Mouse (Mus musculus): ENCODE results near the gene Smim4.
A peak's percentile ranks its signal among the peaks of the same experiment; 100 is the strongest.

Gene Smim4

DNA sequence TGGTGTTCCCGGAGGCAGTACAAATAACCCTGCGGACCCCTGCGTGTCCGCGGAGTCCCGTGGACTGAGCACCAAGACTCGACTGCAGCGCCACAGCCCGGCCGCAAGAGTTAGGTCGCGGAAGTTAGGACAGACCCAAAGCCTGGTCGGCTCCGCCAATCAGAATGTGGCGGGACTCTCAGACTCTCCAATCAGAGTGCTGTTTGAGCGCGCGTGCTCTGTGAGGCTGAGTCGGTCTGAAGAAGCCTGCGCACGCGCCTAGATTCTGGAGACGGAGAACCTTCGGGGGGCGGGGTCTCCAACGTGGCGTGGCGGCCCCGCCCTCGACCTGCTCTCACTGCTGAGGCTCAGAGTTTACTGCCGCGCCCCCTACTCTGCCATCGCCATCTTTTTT lies at the start of gene Smim4:
TSS of gene Smim4 (minus strand) at position 131 of the 394 bp plus-strand sequence.
- DNase-seq (ENCODE audit: low spot score in 2 of 2): peak; percentile 96 to 97

DNA sequence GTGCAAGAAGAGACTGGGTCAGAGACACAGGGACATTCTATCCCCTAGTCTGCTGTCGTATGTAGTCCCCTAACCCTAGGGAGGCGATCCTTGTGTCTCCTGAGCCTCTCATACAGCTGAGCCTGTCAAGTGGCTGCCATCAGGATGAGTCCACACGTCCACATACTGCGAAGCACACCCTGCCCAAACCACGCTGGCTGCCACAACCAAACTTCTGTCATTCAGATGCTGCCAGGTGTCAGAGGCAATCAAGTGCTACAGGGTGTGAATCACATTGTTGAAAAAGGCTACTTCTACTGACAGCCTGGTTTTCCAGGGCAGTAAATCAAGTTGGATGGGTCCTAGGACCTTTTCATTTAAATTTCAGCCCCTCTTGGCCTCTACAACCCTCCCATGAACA lies 49.0 kb upstream of the Smim4 start:
- no peak for DNase-seq (ENCODE audit: low spot score in 2 of 2)

DNA sequence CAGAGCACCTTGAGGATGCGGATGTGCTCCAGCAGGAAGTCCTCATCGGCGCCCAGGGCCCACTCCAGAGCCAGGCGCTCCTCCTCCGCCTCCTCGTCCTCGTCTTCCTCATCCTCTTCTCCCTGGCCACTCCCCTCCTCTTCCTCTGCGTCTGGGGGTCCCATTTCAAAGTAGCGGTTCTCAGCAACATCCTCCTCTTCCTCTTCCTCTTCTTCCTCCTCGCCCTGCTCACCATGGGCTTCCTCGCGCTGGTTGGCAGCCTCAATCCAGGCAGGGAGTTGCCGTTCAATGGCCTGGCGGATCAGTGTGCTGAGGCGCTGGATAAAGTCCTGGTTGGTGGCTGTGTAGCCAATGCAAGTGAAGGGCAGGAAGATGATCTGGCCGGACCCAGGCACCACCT lies 48.5 kb upstream of the Smim4 start:
- DNase-seq (ENCODE audit: low spot score in 2 of 2): no peak

- DNase-seq (ENCODE audit: low spot score in 2 of 2): no peak
These were observed 44.8 kb upstream of the Smim4 start for GRCm38 (mm10) chr14:31173537-31173936.

DNA sequence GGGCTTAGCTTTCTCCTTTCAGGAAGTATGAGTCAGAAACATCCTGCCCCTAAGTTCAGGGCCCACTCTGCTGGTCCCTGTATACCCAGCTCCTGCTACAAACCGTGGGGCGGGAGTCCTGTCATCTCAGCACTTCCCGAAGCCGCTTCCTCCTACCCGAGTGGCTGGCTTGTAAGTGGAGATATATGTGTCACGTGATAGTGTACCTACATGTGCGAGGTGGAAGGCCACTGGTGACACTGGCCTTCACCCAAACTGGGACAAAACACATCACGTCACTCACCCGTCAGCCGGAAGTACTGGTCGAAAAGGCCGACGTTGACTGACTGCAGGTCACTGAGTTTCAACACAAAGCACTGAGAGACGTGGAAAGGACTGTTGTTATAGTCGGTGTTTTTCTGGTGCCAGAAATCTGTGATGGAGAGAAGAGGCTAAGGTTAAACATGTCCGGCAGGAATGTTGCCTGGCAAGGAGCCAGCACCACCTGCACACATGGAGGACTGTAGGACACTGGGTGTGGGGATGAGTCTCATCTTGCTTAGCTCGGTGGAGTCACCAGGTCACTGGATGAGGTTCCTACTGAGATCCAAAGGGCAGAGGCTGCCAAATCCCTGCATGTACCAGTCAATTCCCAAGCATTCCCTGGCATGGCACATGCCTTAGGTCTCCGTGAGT lies 44.2 kb upstream of the Smim4 start:
- no peak for DNase-seq (ENCODE audit: low spot score in 2 of 2)

GRCm38 (mm10) chr14:31171821-31172220 lies 43.1 kb upstream of the Smim4 start:
- no peak for DNase-seq (ENCODE audit: low spot score in 2 of 2)

DNA sequence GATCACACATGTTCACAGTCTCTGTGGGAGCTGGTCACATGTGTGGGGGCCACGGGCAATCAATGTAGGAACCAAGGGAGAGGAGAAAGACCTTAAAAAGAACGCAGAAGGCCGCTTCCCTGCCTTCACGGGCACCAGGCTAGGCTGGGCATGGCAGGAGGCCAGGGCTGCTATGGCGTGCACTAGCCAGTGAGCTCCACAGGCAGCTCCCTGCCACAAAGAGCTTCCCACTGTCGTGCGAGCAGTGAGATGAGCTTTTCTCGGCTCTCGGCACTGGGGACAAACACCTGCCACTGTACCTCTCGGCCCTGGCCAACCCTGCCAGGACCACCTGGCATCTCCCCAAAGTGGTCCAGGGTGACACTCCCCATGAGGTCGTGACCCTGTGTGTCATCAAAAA lies 42.6 kb upstream of the Smim4 start:
- no peak for DNase-seq (ENCODE audit: low spot score in 2 of 2)

DNA sequence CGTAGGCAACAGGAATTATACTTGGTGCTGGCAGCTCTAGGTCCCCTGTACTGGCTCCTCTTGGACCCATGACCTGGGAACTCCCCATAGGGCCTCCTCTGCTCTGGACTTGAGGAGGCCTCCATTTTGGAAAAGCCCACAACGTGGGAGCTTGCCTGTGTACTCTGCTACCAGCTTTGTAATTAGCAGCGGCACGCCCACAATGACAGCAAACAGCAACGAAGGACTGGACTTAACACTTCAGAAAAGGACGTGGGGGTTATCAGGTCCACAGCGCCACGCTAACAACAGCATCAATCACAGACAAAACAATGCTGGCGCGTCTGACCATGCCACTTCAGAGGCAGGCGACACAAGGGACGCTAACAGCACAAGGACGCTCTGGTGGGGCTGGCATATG lies 42.2 kb upstream of the Smim4 start:
- no peak for DNase-seq (ENCODE audit: low spot score in 2 of 2)

- no peak for DNase-seq (ENCODE audit: low spot score in 2 of 2)
These were observed 40.8 kb upstream of the Smim4 start for GRCm38 (mm10) chr14:31169508-31169907.

GRCm38 (mm10) chr14:31168425-31168824 lies 39.7 kb upstream of the Smim4 start, which contains the start of gene Stab1:
Gene Stab1, minus strand, starts transcription at chr14:31168641.
- no peak for DNase-seq (ENCODE audit: low spot score in 2 of 2)

DNA sequence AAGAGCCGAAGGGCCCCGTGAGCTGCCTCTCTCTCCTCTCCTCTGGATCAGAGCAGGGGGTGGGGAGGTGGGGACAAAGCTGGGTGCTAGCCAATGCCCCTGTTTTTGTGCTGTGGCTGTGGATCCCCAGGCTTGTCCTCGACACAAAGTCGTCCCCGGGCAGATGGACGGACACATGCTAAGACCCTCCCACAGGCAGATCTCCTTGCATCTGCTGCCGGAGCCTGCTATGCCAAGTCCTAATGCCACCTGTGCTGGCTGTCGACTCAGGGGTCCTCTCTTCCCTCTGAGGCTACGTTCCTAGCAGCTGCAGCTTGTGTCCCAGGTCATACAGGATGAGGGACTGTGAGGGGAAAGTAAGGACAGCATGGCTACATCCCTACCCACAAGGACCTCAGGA lies 38.1 kb upstream of the Smim4 start:
- no peak for DNase-seq (ENCODE audit: low spot score in 2 of 2)

DNA sequence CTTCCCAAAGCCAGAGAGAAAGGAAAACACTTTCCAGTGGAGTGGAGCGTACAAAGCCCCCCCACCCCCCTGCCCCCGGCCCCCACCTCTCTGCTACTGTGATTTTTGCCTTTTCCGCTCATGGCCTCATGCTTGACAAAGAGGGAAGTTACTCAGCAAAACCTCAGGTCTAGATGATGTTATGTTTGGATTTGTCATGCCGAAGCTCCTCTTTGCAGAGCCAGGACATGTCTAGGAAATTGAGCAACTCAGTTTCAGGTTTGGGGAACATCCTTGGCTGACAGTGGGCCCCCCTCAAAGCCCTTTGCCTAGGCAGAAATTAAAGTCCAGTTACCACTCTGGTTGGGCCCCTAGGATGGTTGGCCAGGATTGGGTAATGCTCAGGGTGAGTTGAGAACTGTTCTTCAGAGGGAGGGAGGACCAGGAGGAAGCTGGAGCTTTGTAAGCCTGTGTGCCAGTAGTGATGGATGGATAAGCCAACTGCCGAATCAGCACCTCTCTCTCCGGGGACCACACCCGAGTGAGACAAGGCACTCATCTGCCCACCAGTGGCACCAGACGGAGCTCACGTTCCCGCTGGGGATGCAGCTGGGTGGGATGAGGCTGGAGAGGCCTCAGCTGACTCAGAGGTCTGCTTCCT lies 37.4 kb upstream of the Smim4 start:
- DNase-seq (ENCODE audit: low spot score in 2 of 2): no peak

GRCm38 (mm10) chr14:31165458-31165857 lies 36.7 kb upstream of the Smim4 start:
- no peak for DNase-seq (ENCODE audit: low spot score in 2 of 2)

GRCm38 (mm10) chr14:31165010-31165409 lies 36.3 kb upstream of the Smim4 start:
- no peak for DNase-seq (ENCODE audit: low spot score in 2 of 2)

DNA sequence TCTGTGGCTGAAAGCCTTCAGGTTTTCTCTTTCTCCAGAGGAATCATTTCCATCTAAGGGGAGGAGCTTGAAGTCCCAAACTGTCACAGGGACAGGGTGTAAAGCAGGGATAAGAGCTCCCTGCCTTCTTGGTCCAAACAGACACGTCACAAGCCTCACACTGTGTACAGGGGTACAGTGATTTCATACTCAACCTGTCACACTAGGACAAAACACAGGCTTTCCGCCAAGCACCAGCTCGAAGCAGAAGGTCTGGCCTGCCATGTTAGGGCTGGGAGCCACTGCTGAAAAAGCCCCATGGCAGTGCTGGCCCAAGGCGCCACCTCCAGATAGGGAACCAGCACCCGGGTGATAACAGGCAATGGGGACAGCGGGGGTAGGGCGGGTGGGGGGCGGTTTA lies 35.3 kb upstream of the Smim4 start:
- DNase-seq (ENCODE audit: low spot score in 2 of 2): no peak

GRCm38 (mm10) chr14:31161638-31162037 lies 32.9 kb upstream of the Smim4 start:
- DNase-seq (ENCODE audit: low spot score in 2 of 2): no peak

GRCm38 (mm10) chr14:31161191-31161590 lies 32.4 kb upstream of the Smim4 start:
- DNase-seq (ENCODE audit: low spot score in 2 of 2): no peak

GRCm38 (mm10) chr14:31160196-31161150 lies 31.7 kb upstream of the Smim4 start:
- DNase-seq (ENCODE audit: low spot score in 2 of 2): no peak

GRCm38 (mm10) chr14:31145694-31146093 lies 16.9 kb upstream of the Smim4 start:
- DNase-seq (ENCODE audit: low spot score in 2 of 2): no peak

- no peak for DNase-seq (ENCODE audit: low spot score in 2 of 2)
These were observed 12.3 kb upstream of the Smim4 start for GRCm38 (mm10) chr14:31141011-31141410.

GRCm38 (mm10) chr14:31140141-31140540 lies 11.4 kb upstream of the Smim4 start:
- DNase-seq (ENCODE audit: low spot score in 2 of 2): no peak

DNA sequence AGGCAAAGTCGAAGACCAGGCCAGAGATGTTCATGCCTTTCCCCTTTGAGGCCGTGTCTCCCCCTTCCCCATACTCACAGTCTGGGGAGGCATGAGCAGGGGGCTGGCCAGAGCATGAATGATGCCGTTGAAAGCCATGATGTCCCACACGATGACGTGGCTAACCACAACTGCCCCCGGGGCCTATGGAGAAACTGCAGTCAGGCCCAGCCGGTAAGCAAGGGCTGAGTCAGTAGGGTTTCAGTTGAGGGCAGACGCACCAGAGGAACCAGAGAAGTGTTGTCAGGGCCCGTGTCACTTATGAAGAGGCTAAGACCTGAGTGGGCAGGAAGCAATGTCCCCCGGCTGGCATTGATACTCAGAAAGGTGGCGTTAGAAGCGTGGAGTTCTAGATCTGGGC lies 10.9 kb upstream of the Smim4 start:
- no peak for DNase-seq (ENCODE audit: low spot score in 2 of 2)
